Mouse (Mus musculus) liver, embryonic 16.5 days (tissue): ENCODE measurements around the gene Atp5g2. TPM values are rescaled to one million over a fixed set of nuclear protein-coding genes. Genes with fewer than 3 reads are reported as not detected.

Experiments used
- ATAC-seq: fragments of 200-750 bp; cut with Nextera tagmentation; 2 replicates; pipeline ENCODE4 v1.8.0; 2017; ENCODE audit warnings: low read depth, mild to moderate bottlenecking, moderate number of reproducible peaks, moderate library complexity
- H3K27ac ChIP-seq: fragments of 300-500 bp; sonication (generic); 2 replicates; pipeline ENCODE4 v1.5.1; 2014; ENCODE audit warnings: mild to moderate bottlenecking, low read length
- H3K27me3 ChIP-seq: fragments of 300-500 bp; sonication (generic); 2 replicates; pipeline ENCODE4 v1.6.1; 2014; ENCODE audit warnings: low read depth, low read length, mixed read lengths; ENCODE audit not compliant: control insufficient read depth, insufficient read depth
- H3K36me3 ChIP-seq: fragments of 300-500 bp; sonication (generic); 2 replicates; pipeline ENCODE4 v1.6.1; 2014; ENCODE audit warnings: mild to moderate bottlenecking; ENCODE audit not compliant: control insufficient read depth, insufficient read depth
- H3K4me1 ChIP-seq: fragments of 300-500 bp; sonication (generic); 2 replicates; pipeline ENCODE4 v1.6.1; 2014; ENCODE audit warnings: low read depth, low read length, mixed read lengths; ENCODE audit not compliant: control insufficient read depth
- H3K4me2 ChIP-seq: fragments of 300-500 bp; sonication (generic); 2 replicates; pipeline ENCODE4 v1.6.1; 2014; ENCODE audit warnings: low read depth, low read length, mixed read lengths
- H3K4me3 ChIP-seq: fragments of 300-500 bp; sonication (generic); 2 replicates; pipeline ENCODE4 v1.5.1; 2014; ENCODE audit warnings: low read depth, mild to moderate bottlenecking, low read length
- H3K9ac ChIP-seq: fragments of 300-500 bp; sonication (generic); 2 replicates; pipeline ENCODE4 v1.6.1; 2014; ENCODE audit warnings: low read depth, low read length
- H3K9me3 ChIP-seq: fragments of 300-500 bp; sonication (generic); replicated peaks from 2 replicates; pipeline ENCODE4 v1.6.1; 2016; ENCODE audit warnings: low read length; ENCODE audit not compliant: control insufficient read depth
- WGBS: fragments of 180-500 bp; shearing (Covaris S2); extraction: QIAGEN DNeasy Blood & Tissue Kit; methylation state at CpG from one replicate; pipeline ENCODE4 v1.1.7; 2014; ENCODE audit not compliant: insufficient replicate concordance; 5-methylcytosine and 5-hydroxymethylcytosine counted together
- microRNA counts: library from miRNA; unstranded; fragments of <30 nt; microRNA quantifications from one replicate; lab custom pipeline; 2016
- microRNA-seq: library from miRNA; unstranded; fragments of <30 nt; microRNA quantifications from one replicate; pipeline ENCODE4, GENCODE M21; 2016
- polyA plus RNA-seq: library from polyadenylated mRNA; unstranded; fragments of >200 nt; fragmentation: Nextera tagmentation; extraction: Ambion mirVana; gene quantifications from 2 replicates; pipeline ENCODE4 v1.2.1, GENCODE M21; 2015

The Atp5g2 gene
- polyA plus RNA-seq, 1 experiment from 2014 or later, result 26.0 TPM

- Histone ChIP-seq H3K9me3 (no peaks in the 10 kb centered on the region), H3K4me3 (no peak overlapping the region), H3K4me1 (peaks cover 17% of the 10 kb centered on the region), H3K27ac (no peak overlapping the region), H3K9ac (no peak overlapping the region), H3K4me2 (no peak overlapping the region), H3K36me3 (no peaks in the 10 kb centered on the region), H3K27me3 (no peaks in the 10 kb centered on the region)
- no peak for ATAC-seq
- WGBS, result 81% methylated on average over 1 of the region's 1 CpGs
These were observed 51.4 kb downstream of the Atp5g2 start for GRCm38 (mm10) chr15:102620765-102621164.

GRCm38 (mm10) chr15:102619486-102619885, 52.7 kb downstream of the Atp5g2 start:
- Histone ChIP-seq H3K4me2 (no peak overlapping the region), H3K27ac (no peak overlapping the region), H3K27me3 (no peaks in the 10 kb centered on the region), H3K9ac (no peak overlapping the region), H3K4me3 (no peak overlapping the region), H3K9me3 (no peaks in the 10 kb centered on the region), H3K36me3 (no peaks in the 10 kb centered on the region), H3K4me1 (peaks cover 16% of the 10 kb centered on the region)
- ATAC-seq, result no peak
- 85% methylated on average over 5 of the region's 5 CpGs for WGBS

DNA sequence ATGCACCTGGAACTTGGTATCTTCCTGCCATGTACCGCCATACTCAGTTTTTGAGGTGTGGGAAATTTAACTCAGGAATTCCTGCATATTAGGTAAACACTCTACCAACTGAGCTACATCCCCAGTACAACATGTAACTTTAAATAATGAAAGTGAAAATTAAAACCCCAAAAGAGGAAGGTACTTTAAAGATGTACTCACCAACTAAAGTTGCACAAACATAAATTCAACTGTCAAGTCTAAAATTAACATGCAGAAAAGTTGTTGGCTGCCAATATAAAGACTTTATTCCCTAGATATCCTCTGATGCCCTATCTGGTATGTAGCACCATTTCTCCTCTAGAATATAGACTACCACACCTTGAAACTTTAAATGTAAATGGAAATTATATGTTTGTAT, 54.5 kb downstream of the Atp5g2 start:
- H3K9ac ChIP-seq, result no peak overlapping the region
- WGBS, result 77% methylated on average over 1 of the region's 1 CpGs
- no peaks in the 10 kb centered on the region for H3K36me3 ChIP-seq
- no peak overlapping the region for H3K27ac ChIP-seq
- H3K4me3 ChIP-seq, result no peak overlapping the region
- peaks cover 2% of the 10 kb centered on the region for H3K4me1 ChIP-seq
- no peak for ATAC-seq
- no peaks in the 10 kb centered on the region for H3K27me3 ChIP-seq
- H3K9me3 ChIP-seq, result no peaks in the 10 kb centered on the region
- H3K4me2 ChIP-seq, result no peak overlapping the region

DNA sequence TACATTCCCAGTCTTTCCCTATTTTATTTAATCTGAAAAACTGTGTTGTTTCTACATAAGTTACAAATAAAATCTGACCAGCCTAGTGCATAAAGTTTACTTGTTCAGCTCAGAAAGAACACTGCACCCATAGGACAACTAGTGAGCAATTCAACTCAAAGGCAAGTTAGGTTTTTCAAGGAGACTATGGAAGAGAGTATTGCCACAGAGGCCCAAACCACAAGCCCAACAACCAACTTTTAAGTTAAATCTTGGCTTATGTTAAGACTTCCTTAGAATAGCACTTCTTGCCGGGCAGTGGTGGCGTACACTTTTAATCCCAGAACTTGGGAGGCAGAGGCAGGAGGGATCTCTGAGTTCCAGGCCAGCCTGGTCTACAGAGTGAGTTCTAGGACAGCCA, 56.0 kb downstream of the Atp5g2 start:
- WGBS, result 71% methylated on average over 2 of the region's 2 CpGs

DNA sequence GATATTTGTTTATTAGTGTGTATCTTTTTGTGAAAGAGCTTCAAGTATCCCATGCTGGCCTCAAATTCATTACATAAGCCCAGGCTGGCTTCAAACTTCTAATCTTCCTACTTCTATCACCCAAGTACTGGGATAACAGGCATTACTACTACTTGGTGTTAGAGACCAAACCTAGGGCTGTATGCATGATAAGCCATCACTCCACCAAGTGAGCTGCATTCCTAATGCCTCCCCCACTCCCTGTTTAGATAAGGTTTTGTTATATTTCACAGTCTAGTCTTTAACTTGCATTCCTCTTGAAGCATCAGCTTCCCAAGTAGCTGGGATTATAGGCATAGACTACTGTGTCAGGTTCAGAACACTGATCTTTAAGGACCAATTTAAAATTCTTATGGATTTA, 57.9 kb downstream of the Atp5g2 start:
- Histone ChIP-seq H3K27me3 (no peaks in the 10 kb centered on the region), H3K36me3 (no peaks in the 10 kb centered on the region), H3K9me3 (no peaks in the 10 kb centered on the region), H3K4me3 (no peak overlapping the region), H3K27ac (no peak overlapping the region), H3K4me1 (peaks cover 2% of the 10 kb centered on the region; the same call in 1 of the 2 replicates), H3K4me2 (no peak overlapping the region), H3K9ac (no peak overlapping the region)
- no peak for ATAC-seq

More for the DNA sequence above, 56.0 kb downstream of the Atp5g2 start:
- Histone ChIP-seq H3K27ac (no peak overlapping the region), H3K9ac (no peak overlapping the region), H3K4me2 (no peak overlapping the region), H3K4me1 (peaks cover 2% of the 10 kb centered on the region; the same call in 1 of the 2 replicates), H3K9me3 (no peaks in the 10 kb centered on the region), H3K27me3 (no peaks in the 10 kb centered on the region), H3K4me3 (no peak overlapping the region), H3K36me3 (no peaks in the 10 kb centered on the region)
- no peak for ATAC-seq

- no peaks in the 10 kb centered on the region for H3K9me3 ChIP-seq
- peaks cover 2% of the 10 kb centered on the region; the same call in 1 of the 2 replicates for H3K4me1 ChIP-seq
- no peaks in the 10 kb centered on the region for H3K27me3 ChIP-seq
- no peaks in the 10 kb centered on the region for H3K36me3 ChIP-seq
- H3K9ac ChIP-seq, result no peak overlapping the region
- H3K27ac ChIP-seq, result no peak overlapping the region
- no peak overlapping the region for H3K4me3 ChIP-seq
- no peak overlapping the region for H3K4me2 ChIP-seq
- no peak for ATAC-seq
These were observed 59.2 kb downstream of the Atp5g2 start for GRCm38 (mm10) chr15:102612966-102613365.

MicroRNAs within 50 kb of the gene (microRNA counts, 519-probe panel; counts per million panel counts)
- 2,369 counts per million, percentile 54 among the panel's probes with 10 or more counts for microRNA mmu-miR-688 (lab: Ali Mortazavi, UCI)

Small RNAs within 50 kb of the gene (microRNA-seq; reads per million reads assigned to microRNA genes)
- gene Mir688, result not detected

Other genes starting within 250 kb of the Atp5g2 start
- 0.04 and 0.07 TPM in 2 replicates for gene Amhr2, start 227.0 kb downstream of the Atp5g2 start, polyA plus RNA-seq
- gene Prr13, start 213.3 kb downstream of the Atp5g2 start, polyA plus RNA-seq, result 120 and 139 TPM in 2 replicates
- gene Pcbp2, start 201.8 kb downstream of the Atp5g2 start, polyA plus RNA-seq, result 64.7 and 67.7 TPM in 2 replicates
- not detected in 2 replicates for gene Gm10337, start 168.6 kb downstream of the Atp5g2 start, polyA plus RNA-seq
- gene Map3k12, start 155.3 kb downstream of the Atp5g2 start, polyA plus RNA-seq, result 1.4 and 2.0 TPM in 2 replicates
- 34.6 and 37.0 TPM in 2 replicates for gene Tarbp2, start 154.2 kb downstream of the Atp5g2 start, polyA plus RNA-seq
- 0.46 and 0.57 TPM in 2 replicates for gene Npff, start 147.4 kb downstream of the Atp5g2 start, polyA plus RNA-seq
- not detected in 2 replicates for gene Gm28047, start 47.3 kb downstream of the Atp5g2 start, polyA plus RNA-seq
- gene Atf7, start 46.9 kb downstream of the Atp5g2 start, polyA plus RNA-seq, result 10.2 and 11.1 TPM in 2 replicates
- gene Calcoco1, start 49.8 kb upstream of the Atp5g2 start, polyA plus RNA-seq, result 17.9 and 18.2 TPM in 2 replicates
- gene Hoxc13, start 248.8 kb upstream of the Atp5g2 start, polyA plus RNA-seq, result not detected in 2 replicates